Mouse (Mus musculus) adrenal gland, adult 18-20 months (tissue): ENCODE results near the gene Gtf2f2. TPM values are rescaled to one million over a fixed set of nuclear protein-coding genes. Genes with fewer than 3 reads are reported as not detected.
"Not testable (repeated sequence)": the region's sequence is repeated elsewhere in the genome, so short reads cannot be mapped to it uniquely, and the experiment has no call there.

Source experiments
- DNase-seq, 2 experiments: peaks; one replicate each; pipeline ENCODE4 v3.0.0; 2021 to 2022; ENCODE audit warnings: low spot score in 2 of 2
- total RNA-seq, 2 experiments: library from RNA; stranded (reverse); gene quantifications; 1 replicate in 1 of 2; 2 replicates in 1 of 2; pipeline ENCODE4 v1.2.3; 2021

Gene Gtf2f2
- total RNA-seq, 2 experiments from 2014 or later = 24.7 to 26.6 TPM

GRCm38 (mm10) chr14:75869769-75870363 lies 140.8 kb downstream of the Gtf2f2 start:
- no peak for DNase-seq

GRCm38 (mm10) chr14:75868028-75868427 lies 142.6 kb downstream of the Gtf2f2 start:
- not testable (repeated sequence) for DNase-seq

- no peak for DNase-seq
Measured at GRCm38 (mm10) chr14:75866706-75867333, 143.8 kb downstream of the Gtf2f2 start.

GRCm38 (mm10) chr14:75863549-75864409 lies 146.9 kb downstream of the Gtf2f2 start:
- peak; percentile 47 to 51 for DNase-seq

- DNase-seq = no peak
Measured at GRCm38 (mm10) chr14:75862701-75863100, 148.0 kb downstream of the Gtf2f2 start.

- no peak for DNase-seq
Measured at GRCm38 (mm10) chr14:75859619-75860018, 151.0 kb downstream of the Gtf2f2 start.

- no peak for DNase-seq
Measured at GRCm38 (mm10) chr14:75858181-75858580, 152.5 kb downstream of the Gtf2f2 start.

- DNase-seq = no peak
Measured at GRCm38 (mm10) chr14:75855263-75855992, 155.2 kb downstream of the Gtf2f2 start.

GRCm38 (mm10) chr14:75852016-75852415 lies 158.6 kb downstream of the Gtf2f2 start:
- DNase-seq = no peak

GRCm38 (mm10) chr14:75850819-75851218 lies 159.8 kb downstream of the Gtf2f2 start:
- no peak for DNase-seq

- no peak for DNase-seq
Measured at GRCm38 (mm10) chr14:75849842-75850568, 160.7 kb downstream of the Gtf2f2 start.

GRCm38 (mm10) chr14:75849236-75849635 lies 161.4 kb downstream of the Gtf2f2 start:
- DNase-seq = no peak

GRCm38 (mm10) chr14:75848482-75848881 lies 162.2 kb downstream of the Gtf2f2 start:
- no peak for DNase-seq

- DNase-seq = no peak
Measured at GRCm38 (mm10) chr14:75847669-75848068, 163.0 kb downstream of the Gtf2f2 start.

Other genes starting within 250 kb of the Gtf2f2 start
- 100 to 1,000 TPM in 1 of 2 experiments, 10 to 100 TPM in 1; 81.1 to 119 TPM for gene Slc25a30, start 223.8 kb downstream of the Gtf2f2 start, total RNA-seq
- gene Tpt1, start 165.8 kb downstream of the Gtf2f2 start, total RNA-seq = 1,000 to 10,000 TPM; 2,758 to 2,912 TPM
- not detected for gene Kctd4, start 55.9 kb downstream of the Gtf2f2 start, total RNA-seq
- gene Gpalpp1, start 99.9 kb upstream of the Gtf2f2 start, total RNA-seq = 10 to 100 TPM; 13.6 to 18.6 TPM
- gene Nufip1, start 100.0 kb upstream of the Gtf2f2 start, total RNA-seq = 1 to 10 TPM; 6.6 to 7.6 TPM